Comparison of ENCODE assay signal across 21 mouse cellular contexts in the genomic region with DNA sequence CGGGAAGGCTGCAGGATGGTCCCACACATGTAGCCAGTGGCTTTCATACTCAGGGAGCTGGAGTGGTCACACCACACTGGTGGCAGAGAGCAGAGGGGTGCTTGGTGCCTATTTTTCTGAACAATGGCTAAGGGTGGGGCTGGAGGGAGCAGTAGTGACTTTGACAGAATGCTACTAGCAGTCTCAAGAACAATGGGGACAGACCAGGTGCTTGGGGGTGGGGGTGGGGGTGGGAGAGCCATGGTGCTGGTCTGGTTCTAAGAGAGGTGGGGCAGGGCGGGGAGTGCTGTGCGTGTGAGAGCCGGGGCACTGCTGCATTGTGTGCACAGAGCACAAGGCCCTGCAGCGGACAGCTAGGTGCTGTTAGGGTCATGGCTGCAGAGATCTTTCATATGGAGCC. TPM values are rescaled to one million over a fixed set of nuclear protein-coding genes. Genes with fewer than 3 reads are reported as not detected.
DNase-seq lines count a peak whose midpoint lies in the region; ATAC-seq and TF ChIP-seq lines count a peak whose summit lies in the region.
"Had no signal": no experiment of that assay in that cellular context is flagged by ENCODE, and none has a peak within 500 bp of the region (broad histone marks: within the 10 kb centered on the region; RNA-seq: fewer than 3 reads in every experiment).

No protein-coding gene starts in this region.

- TF ChIP-seq POLR2A in myocyte (IDR thresholded peaks at IDR 0.05; ENCODE audit: insufficient read length, low read depth) = no peak
- TF ChIP-seq POLR2A in cerebellum, adult 2 months (IDR thresholded peaks at IDR 0.05; ENCODE audit: borderline replicate concordance, insufficient read depth, low read length) = no peak

- no peaks in the 10 kb centered on the region for H3K79me2 ChIP-seq in myocyte (ENCODE audit: control insufficient read depth, insufficient read depth)

- H3K9ac ChIP-seq in heart, embryonic 15.5 days = no peak overlapping the region
- no peak overlapping the region for H3K9ac ChIP-seq in midbrain, postnatal 0 days (replicated peaks; ENCODE audit: low read length, poor library complexity, severe bottlenecking)
- H3K9ac ChIP-seq: embryonic facial prominence, embryonic 12.5 days; forebrain, embryonic 15.5 days; hindbrain, embryonic 13.5 days had no signal

- H3K4me1 ChIP-seq in heart, embryonic 15.5 days (replicated peaks) = peaks cover 16% of the 10 kb centered on the region
- no peaks in the 10 kb centered on the region for H3K4me1 ChIP-seq in midbrain, postnatal 0 days (ENCODE audit: insufficient read depth, low read length)
- H3K4me1 ChIP-seq in midbrain, embryonic 10.5 days = no peaks in the 10 kb centered on the region
- H3K4me1 ChIP-seq in cerebellum, adult 2 months (ENCODE audit: control insufficient read depth, insufficient read depth, low read length) = peaks cover 31% of the 10 kb centered on the region
- H3K4me1 ChIP-seq: embryonic facial prominence, embryonic 12.5 days; forebrain, embryonic 15.5 days had no signal

- peak overlapping the region; percentile 34; the same call in 1 of the 2 replicates for H3K27ac ChIP-seq in heart, embryonic 15.5 days
- H3K27ac ChIP-seq in midbrain, postnatal 0 days (ENCODE audit: low read depth, low read length) = no peak overlapping the region
- H3K27ac ChIP-seq in midbrain, embryonic 10.5 days (replicated peaks) = no peak overlapping the region
- H3K27ac ChIP-seq in cerebellum, adult 2 months (ENCODE audit: insufficient read depth, low read length) = no peak overlapping the region
- H3K27ac ChIP-seq: embryonic facial prominence, embryonic 12.5 days; forebrain, embryonic 15.5 days; heart, embryonic 10.5 days; hindbrain, embryonic 13.5 days; hindbrain, postnatal 0 days had no signal

- H3K9me3 ChIP-seq in heart, embryonic 15.5 days (replicated peaks) = no peaks in the 10 kb centered on the region
- H3K9me3 ChIP-seq in midbrain, postnatal 0 days (ENCODE audit: low read length) = no peaks in the 10 kb centered on the region
- H3K9me3 ChIP-seq in midbrain, embryonic 10.5 days (replicated peaks) = no peaks in the 10 kb centered on the region
- H3K9me3 ChIP-seq: embryonic facial prominence, embryonic 12.5 days; forebrain, embryonic 15.5 days; G1E; heart, embryonic 10.5 days; hindbrain, embryonic 13.5 days had no signal

- H3K4me2 ChIP-seq in heart, embryonic 15.5 days = no peak overlapping the region
- H3K4me2 ChIP-seq in midbrain, postnatal 0 days (ENCODE audit: low read depth, low read length, poor library complexity, severe bottlenecking) = no peak overlapping the region
- H3K4me2 ChIP-seq in myocyte (ENCODE audit: low read depth) = no peak overlapping the region
- H3K4me2 ChIP-seq: embryonic facial prominence, embryonic 12.5 days; forebrain, embryonic 15.5 days; hindbrain, embryonic 13.5 days had no signal

- no peak for DNase-seq in heart, adult 9 months (ENCODE audit: low spot score in 2 of 2)
- no peak for DNase-seq in midbrain, postnatal 0 days (ENCODE audit: low spot score)
- no peak for DNase-seq in midbrain, embryonic 10.5 days (ENCODE audit: low spot score)
- DNase-seq in left cerebral cortex, adult 8-10 months (ENCODE audit: low spot score in 2 of 2) = no peak
- DNase-seq in left cerebral cortex, adult 18-20 months (ENCODE audit: low spot score in 2 of 2) = no peak
- DNase-seq in cerebellum, adult 2 months = no peak
- DNase-seq: adrenal gland, postnatal 14 days; cerebellum, adult 18-20 months; cerebellum, postnatal 14 days; embryo, embryonic 11 days; gastrocnemius, postnatal 36 days; heart, adult 11 months had no signal

- H3K4me3 ChIP-seq in heart, embryonic 15.5 days = no peak overlapping the region
- no peak overlapping the region for H3K4me3 ChIP-seq in midbrain, postnatal 0 days (ENCODE audit: low read depth, low read length)
- H3K4me3 ChIP-seq in midbrain, embryonic 10.5 days = no peak overlapping the region
- no peak overlapping the region for H3K4me3 ChIP-seq in myocyte
- H3K4me3 ChIP-seq in cerebellum, adult 2 months (replicated peaks; ENCODE audit: insufficient read depth, low read depth, low read length) = no peak overlapping the region
- H3K4me3 ChIP-seq: embryonic facial prominence, embryonic 12.5 days; forebrain, embryonic 15.5 days; heart, embryonic 10.5 days; hindbrain, embryonic 13.5 days had no signal

- no peak for TF ChIP-seq CTCF in midbrain, postnatal 0 days (IDR thresholded peaks at IDR 0.05)
- no peak for TF ChIP-seq CTCF in cerebellum, adult 2 months (IDR thresholded peaks at IDR 0.05; ENCODE audit: borderline replicate concordance, insufficient read depth, low read depth, low read length)

- 81% methylated on average over 5 of the region's 5 CpGs for WGBS in heart, embryonic 15.5 days
- WGBS in midbrain, postnatal 0 days = 87% methylated on average over 5 of the region's 5 CpGs
- 97% methylated on average over 5 of the region's 5 CpGs for WGBS in midbrain, embryonic 10.5 days
- WGBS in cerebellum, adult 2 months = 95% methylated on average over 5 of the region's 5 CpGs

- H3K36me3 ChIP-seq in heart, embryonic 15.5 days = peaks cover 36% of the 10 kb centered on the region; the same call in 1 of the 2 replicates
- H3K36me3 ChIP-seq in midbrain, postnatal 0 days (ENCODE audit: insufficient read depth, low read length) = peaks cover 54% of the 10 kb centered on the region
- peaks cover 67% of the 10 kb centered on the region for H3K36me3 ChIP-seq in midbrain, embryonic 10.5 days
- peaks cover 32% of the 10 kb centered on the region for H3K36me3 ChIP-seq in myocyte (ENCODE audit: control insufficient read depth, insufficient read depth)

- no peaks in the 10 kb centered on the region for H3K27me3 ChIP-seq in heart, embryonic 15.5 days
- H3K27me3 ChIP-seq in midbrain, postnatal 0 days (ENCODE audit: insufficient read depth, low read length) = no peaks in the 10 kb centered on the region
- no peaks in the 10 kb centered on the region for H3K27me3 ChIP-seq in midbrain, embryonic 10.5 days (ENCODE audit: low read depth, poor library complexity, severe bottlenecking)
- H3K27me3 ChIP-seq in myocyte (ENCODE audit: control insufficient read depth, insufficient read depth, insufficient read length) = no peaks in the 10 kb centered on the region
- H3K27me3 ChIP-seq in cerebellum, adult 2 months (ENCODE audit: control insufficient read depth, insufficient read depth, low read length) = no peaks in the 10 kb centered on the region
- H3K27me3 ChIP-seq: embryonic facial prominence, embryonic 12.5 days; forebrain, embryonic 15.5 days; hindbrain, embryonic 13.5 days had no signal

- no peak for ATAC-seq in heart, embryonic 15.5 days (replicated peaks; ENCODE audit: insufficient number of reproducible peaks, insufficient read depth, low FRiP score, low read depth)
- 0 out of 2 replicates have a peak, but pooled peaks have one; percentile 6 for ATAC-seq in midbrain, postnatal 0 days (ENCODE audit: low FRiP score)
- ATAC-seq: activated CD4-positive, CD25-positive, alpha-beta regulatory T cell, adult 4 months; forebrain, embryonic 15.5 days; hindbrain, postnatal 0 days had no signal

- no peak overlapping the region for H3ac ChIP-seq in myocyte (ENCODE audit: control insufficient read depth, insufficient read length)

TF ChIP-seq in myocyte, 11 proteins besides CTCF, POLR2A, EP300 and RAD21:
- TF ChIP-seq REST (IDR thresholded peaks at IDR 0.05; ENCODE audit: insufficient read depth, insufficient read length) (no peak), POLR2AphosphoS2 (IDR thresholded peaks at IDR 0.05; ENCODE audit: insufficient read length, low read depth) (peak; percentile 50)

RNA-seq across cellular contexts. Expression of a gene that starts 25.6 kb away (rescaled TPM):
- 12.0 and 17.4 TPM in 2 replicates for polyA plus RNA-seq in heart, embryonic 15.5 days (2015; fragmentation: Nextera tagmentation; extraction: Ambion mirVana)
- 111 and 115 TPM in 2 replicates for total RNA-seq in midbrain, postnatal 0 days (2014; rRNA removed)
- 64.5 and 65.2 TPM in 2 replicates for polyA plus RNA-seq in midbrain, postnatal 0 days (2015; fragmentation: Nextera tagmentation; extraction: Ambion mirVana)
- 29.3 and 32.7 TPM in 2 replicates for polyA plus RNA-seq in midbrain, embryonic 10.5 days (2016; fragmentation: Nextera tagmentation; extraction: Ambion mirVana)
- 612 TPM for polyA plus RNA-seq in myocyte (2012; fragmentation: generic; extraction: Trizol)
- 10 to 100 TPM; 57.0 to 73.5 (median 61.5) TPM for total RNA-seq in left cerebral cortex, adult 8-10 months (2022)
- 10 to 100 TPM; 53.0 to 54.4 TPM for total RNA-seq in left cerebral cortex, adult 18-20 months (2021)
- polyA plus RNA-seq in cerebellum, adult 2 months (2012; rRNA removed) = 70.7 and 78.0 TPM in 2 replicates

RNA-seq across cellular contexts. Expression of a gene that starts 52.6 kb away (rescaled TPM):
- polyA plus RNA-seq in heart, embryonic 15.5 days (2015; fragmentation: Nextera tagmentation; extraction: Ambion mirVana) = 18.7 and 27.6 TPM in 2 replicates
- total RNA-seq in midbrain, postnatal 0 days (2014; rRNA removed) = 30.7 and 44.8 TPM in 2 replicates
- 38.3 and 41.0 TPM in 2 replicates for polyA plus RNA-seq in midbrain, postnatal 0 days (2015; fragmentation: Nextera tagmentation; extraction: Ambion mirVana)
- 62.1 and 64.1 TPM in 2 replicates for polyA plus RNA-seq in midbrain, embryonic 10.5 days (2016; fragmentation: Nextera tagmentation; extraction: Ambion mirVana)
- 31.4 TPM for polyA plus RNA-seq in myocyte (2012; fragmentation: generic; extraction: Trizol)
- 10 to 100 TPM; 28.9 to 35.0 (median 32.2) TPM for total RNA-seq in left cerebral cortex, adult 8-10 months (2022)
- 10 to 100 TPM; 25.8 to 30.5 TPM for total RNA-seq in left cerebral cortex, adult 18-20 months (2021)
- 43.6 and 47.1 TPM in 2 replicates for polyA plus RNA-seq in cerebellum, adult 2 months (2012; rRNA removed)
